Mouse (Mus musculus): Measurements from ENCODE around the gene Phpt1.

- TF ChIP-seq POLR2A (IDR thresholded peaks at IDR 0.05; ENCODE audit: borderline replicate concordance, control insufficient read depth, low read depth, low read length) (no peak), CTCF (IDR thresholded peaks at IDR 0.05; ENCODE audit: control insufficient read depth, insufficient read depth, low read length) (no peak)
Observed at GRCm38 (mm10) chr2:25588227-25588907, 13.3 kb upstream of the Phpt1 start.

All from bone marrow, adult 2 months (tissue).